In genomic region chr7:27193731-27194130, GRCm38 (mm10) we compare ENCODE assay signal across 12 mouse cellular contexts. TPM values are rescaled to one million over a fixed set of nuclear protein-coding genes. Genes with fewer than 3 reads are reported as not detected.
A peak's percentile ranks its signal among the peaks of the same experiment; 100 is the strongest.
DNase-seq lines count a peak whose midpoint lies in the region; ATAC-seq and TF ChIP-seq lines count a peak whose summit lies in the region.
"Had no signal": no experiment of that assay in that cellular context is flagged by ENCODE, and none has a peak within 500 bp of the region (broad histone marks: within the 10 kb centered on the region; RNA-seq: fewer than 3 reads in every experiment).

No protein-coding gene starts in this region.

- H3K79me2 ChIP-seq in myocyte (ENCODE audit: control insufficient read depth, insufficient read depth), result peaks cover 38% of the 10 kb centered on the region

- ATAC-seq in lung, embryonic 15.5 days (ENCODE audit: borderline replicate concordance, extremely low read depth, low FRiP score, low TSS enrichment), result no peak
- ATAC-seq in hindbrain, embryonic 14.5 days (ENCODE audit: low FRiP score), result no peak

- H3K4me1 ChIP-seq in lung, embryonic 15.5 days, result peaks cover 16% of the 10 kb centered on the region
- H3K4me1 ChIP-seq in hindbrain, embryonic 14.5 days (replicated peaks; ENCODE audit: control insufficient read depth, insufficient read depth, low read length), result peaks cover 15% of the 10 kb centered on the region

- H3K36me3 ChIP-seq in lung, embryonic 15.5 days, result peaks cover 53% of the 10 kb centered on the region
- H3K36me3 ChIP-seq in hindbrain, embryonic 14.5 days (replicated peaks; ENCODE audit: control insufficient read depth, insufficient read depth), result peaks cover 53% of the 10 kb centered on the region
- peaks cover 32% of the 10 kb centered on the region for H3K36me3 ChIP-seq in myocyte (ENCODE audit: control insufficient read depth, insufficient read depth)

- intact Hi-C loops in heart, postnatal 25 days (cut with DNase I), result no loop called here

- no peak overlapping the region; the same call in 1 of the 2 replicates for H3K4me2 ChIP-seq in lung, embryonic 15.5 days
- H3K4me2 ChIP-seq in hindbrain, embryonic 14.5 days (replicated peaks), result no peak overlapping the region
- peak overlapping the region; percentile 42 for H3K4me2 ChIP-seq in myocyte (ENCODE audit: low read depth)

- no peaks in the 10 kb centered on the region for H3K9me3 ChIP-seq in lung, embryonic 15.5 days
- no peaks in the 10 kb centered on the region for H3K9me3 ChIP-seq in hindbrain, embryonic 14.5 days (ENCODE audit: control insufficient read depth, low read length)
- H3K9me3 ChIP-seq: limb, embryonic 15.5 days had no signal

- WGBS in lung, embryonic 15.5 days, result 65% methylated on average over 4 of the region's 4 CpGs
- WGBS in hindbrain, embryonic 14.5 days, result 90% methylated on average over 4 of the region's 4 CpGs

- H3K9ac ChIP-seq in lung, embryonic 15.5 days, result peak overlapping the region; percentile 20
- peak overlapping the region; percentile 6; the same call in 1 of the 2 replicates for H3K9ac ChIP-seq in hindbrain, embryonic 14.5 days
- H3K9ac ChIP-seq: limb, embryonic 15.5 days had no signal

- H3ac ChIP-seq in myocyte (ENCODE audit: control insufficient read depth, insufficient read length), result no peak overlapping the region

- H3K27me3 ChIP-seq in lung, embryonic 15.5 days, result no peaks in the 10 kb centered on the region
- H3K27me3 ChIP-seq in hindbrain, embryonic 14.5 days (ENCODE audit: control insufficient read depth, insufficient read depth, low read length), result no peaks in the 10 kb centered on the region
- H3K27me3 ChIP-seq in myocyte (ENCODE audit: control insufficient read depth, insufficient read depth, insufficient read length), result no peaks in the 10 kb centered on the region
- H3K27me3 ChIP-seq: limb, embryonic 15.5 days had no signal

- H3K4me3 ChIP-seq in lung, embryonic 15.5 days, result peak overlapping the region; percentile 4; the same call in 1 of the 2 replicates
- no peak overlapping the region for H3K4me3 ChIP-seq in hindbrain, embryonic 14.5 days (replicated peaks; ENCODE audit: low read length)
- H3K4me3 ChIP-seq in myocyte, result peak overlapping the region; percentile 80

- peak; percentile 84 for DNase-seq in heart, adult 11 months
- DNase-seq in heart, postnatal 25 days (ENCODE audit: low spot score), result no peak
- no peak for DNase-seq in lung, postnatal 10 days
- DNase-seq in hindbrain, embryonic 14.5 days (ENCODE audit: low spot score), result no peak
- DNase-seq in gastrocnemius, adult 8-10 months (ENCODE audit: low spot score in 2 of 2), result no peak
- DNase-seq in adrenal gland, postnatal 14 days, result no peak
- DNase-seq: cerebellum, postnatal 25 days; heart, adult 18-20 months had no signal

- no peak for TF ChIP-seq POLR2A in myocyte (IDR thresholded peaks at IDR 0.05; ENCODE audit: insufficient read length, low read depth)

- no peak overlapping the region for H3K27ac ChIP-seq in lung, embryonic 15.5 days
- H3K27ac ChIP-seq in hindbrain, embryonic 14.5 days, result no peak overlapping the region
- H3K27ac ChIP-seq: limb, embryonic 15.5 days had no signal

TF ChIP-seq in myocyte, 11 proteins besides CTCF, POLR2A, EP300 and RAD21:
- TF ChIP-seq POLR2AphosphoS2 (IDR thresholded peaks at IDR 0.05; ENCODE audit: insufficient read length, low read depth) (no peak), MAX (IDR thresholded peaks at IDR 0.05; ENCODE audit: low read depth) (no peak)
TF ChIP-seq in myocyte: peak in this region for 0.

RNA-seq across cellular contexts. Expression of gene BC024978, which starts 1.9 kb away (rescaled TPM):
- 10 to 100 TPM; 13.9 to 15.8 TPM for total RNA-seq in heart, postnatal 25 days (2021)
- 3.0 and 3.4 TPM in 2 replicates for polyA plus RNA-seq in lung, embryonic 15.5 days (2015; fragmentation: Nextera tagmentation; extraction: Ambion mirVana)
- polyA plus RNA-seq in hindbrain, embryonic 14.5 days (2014; fragmentation: Nextera tagmentation; extraction: Ambion mirVana), result 3.4 and 3.5 TPM in 2 replicates
- 5.2 TPM for polyA plus RNA-seq in myocyte (2012; fragmentation: generic; extraction: Trizol)
- total RNA-seq in gastrocnemius, adult 8-10 months (2022), result 10 to 100 TPM; 13.2 to 20.5 (median 15.1) TPM
- total RNA-seq in adrenal gland, postnatal 14 days (2021), result 22.9 and 23.0 TPM in 2 replicates

RNA-seq across cellular contexts. Expression of gene Snrpa, which starts 2.3 kb away (rescaled TPM):
- 10 to 100 TPM; 40.0 to 42.5 TPM for total RNA-seq in heart, postnatal 25 days (2021)
- polyA plus RNA-seq in lung, embryonic 15.5 days (2015; fragmentation: Nextera tagmentation; extraction: Ambion mirVana), result 257 TPM in 2 replicates
- polyA plus RNA-seq in hindbrain, embryonic 14.5 days (2014; fragmentation: Nextera tagmentation; extraction: Ambion mirVana), result 192 and 195 TPM in 2 replicates
- polyA plus RNA-seq in myocyte (2012; fragmentation: generic; extraction: Trizol), result 166 TPM
- total RNA-seq in gastrocnemius, adult 8-10 months (2022), result 10 to 100 TPM; 27.9 to 32.9 (median 31.6) TPM
- total RNA-seq in adrenal gland, postnatal 14 days (2021), result 88.3 and 90.9 TPM in 2 replicates

RNA-seq across cellular contexts. Expression of gene Mia, which starts 12.8 kb away (rescaled TPM):
- total RNA-seq in heart, postnatal 25 days (2021), result not detected
- 150 and 170 TPM in 2 replicates for polyA plus RNA-seq in lung, embryonic 15.5 days (2015; fragmentation: Nextera tagmentation; extraction: Ambion mirVana)
- polyA plus RNA-seq in hindbrain, embryonic 14.5 days (2014; fragmentation: Nextera tagmentation; extraction: Ambion mirVana), result 24.6 and 28.5 TPM in 2 replicates
- 0.13 TPM for polyA plus RNA-seq in myocyte (2012; fragmentation: generic; extraction: Trizol)
- under 1 TPM in 1 of 4 experiments, not detected in 3; 0.75 TPM for total RNA-seq in gastrocnemius, adult 8-10 months (2022)
- 0.89 TPM in 1 of 2 replicates, not detected in the other for total RNA-seq in adrenal gland, postnatal 14 days (2021)

RNA-seq across cellular contexts. Expression of gene Gm21983, which starts 12.8 kb away (rescaled TPM):
- total RNA-seq in heart, postnatal 25 days (2021), result not detected
- 2.4 and 3.5 TPM in 2 replicates for polyA plus RNA-seq in lung, embryonic 15.5 days (2015; fragmentation: Nextera tagmentation; extraction: Ambion mirVana)
- polyA plus RNA-seq in hindbrain, embryonic 14.5 days (2014; fragmentation: Nextera tagmentation; extraction: Ambion mirVana), result not detected in 2 replicates
- polyA plus RNA-seq in myocyte (2012; fragmentation: generic; extraction: Trizol), result not detected
- not detected for total RNA-seq in gastrocnemius, adult 8-10 months (2022)
- not detected in 2 replicates for total RNA-seq in adrenal gland, postnatal 14 days (2021)
- total RNA-seq: adrenal gland, postnatal 4 days; heart, adult 18-20 months had no signal

RNA-seq across cellular contexts. Expression of gene Rab4b, which starts 15.0 kb away (rescaled TPM):
- 10 to 100 TPM; 12.0 to 13.7 TPM for total RNA-seq in heart, postnatal 25 days (2021)
- 71.4 and 71.6 TPM in 2 replicates for polyA plus RNA-seq in lung, embryonic 15.5 days (2015; fragmentation: Nextera tagmentation; extraction: Ambion mirVana)
- polyA plus RNA-seq in hindbrain, embryonic 14.5 days (2014; fragmentation: Nextera tagmentation; extraction: Ambion mirVana), result 91.3 and 102 TPM in 2 replicates
- 56.3 TPM for polyA plus RNA-seq in myocyte (2012; fragmentation: generic; extraction: Trizol)
- total RNA-seq in gastrocnemius, adult 8-10 months (2022), result 1 to 10 TPM; 4.3 to 5.8 (median 4.7) TPM
- 39.5 and 55.2 TPM in 2 replicates for total RNA-seq in adrenal gland, postnatal 14 days (2021)
